Mouse (Mus musculus) CH12F3 (cell line): ENCODE data around the gene Fcmr.

Experiments
- in situ Hi-C: fragments of 300-500 bp; cut with MboI; formaldehyde crosslinking; loops from 2 replicates; pipeline ENCODE4 v1.14.3; 2020; ENCODE audit warnings: low sequenced_read_pairs

Gene Fcmr

GRCm38 (mm10) chr1:130857456-130857855, 8.0 kb upstream of the Fcmr start:
- in situ Hi-C loops = no loop called here

- in situ Hi-C loops = no loop called here
These were observed 1.2 kb upstream of the Fcmr start for GRCm38 (mm10) chr1:130864238-130864637.

- in situ Hi-C loops = no loop called here
These were observed 728 bp upstream of the Fcmr start for GRCm38 (mm10) chr1:130864741-130865140.

DNA sequence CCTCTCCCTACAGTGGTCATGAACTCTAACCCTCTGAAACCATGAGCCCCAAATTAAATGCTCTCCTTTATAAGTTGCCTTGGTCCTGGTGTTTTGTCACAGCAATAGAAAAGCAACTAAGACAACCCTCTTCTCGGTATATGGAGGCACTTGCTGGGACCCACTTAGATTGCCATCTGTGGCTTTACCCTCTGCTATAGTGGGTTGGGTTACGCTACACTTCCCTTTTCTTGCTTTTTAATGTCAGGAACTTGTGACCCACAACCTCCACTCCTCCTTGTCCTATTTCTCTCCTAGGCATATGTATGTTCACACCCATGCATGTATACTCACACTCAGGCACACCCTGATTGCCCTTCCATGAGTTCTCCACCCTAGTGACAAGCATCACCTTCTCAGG, 7.4 kb downstream of the Fcmr start:
- in situ Hi-C loops = loop anchor here (10.0 kb wide), 1 partner anchor 182 kb away; no protein-coding TSS in a partner anchor

DNA sequence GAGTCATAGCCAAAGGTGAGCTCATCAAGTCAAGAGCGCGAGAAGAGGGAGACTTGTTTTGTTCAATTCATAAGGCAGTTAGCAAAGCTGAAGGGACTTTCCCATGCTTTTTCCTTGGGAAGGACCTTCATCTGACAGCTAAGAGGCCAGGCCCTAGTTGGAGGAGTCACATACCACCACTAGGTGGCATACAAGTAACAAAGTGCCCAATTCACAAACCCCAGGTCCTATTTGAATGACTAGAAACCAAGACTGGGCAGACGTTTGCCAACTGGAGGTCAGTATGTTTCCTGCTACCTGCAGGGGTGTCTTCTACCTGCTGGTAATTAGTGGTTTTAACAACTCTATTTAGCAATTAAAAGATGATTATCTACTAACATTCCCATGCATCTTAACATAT, 9.7 kb downstream of the Fcmr start:
- in situ Hi-C loops = loop anchor here (10.0 kb wide), 1 partner anchor 180 kb away; no protein-coding TSS in a partner anchor

GRCm38 (mm10) chr1:130875910-130876309, 10.4 kb downstream of the Fcmr start:
- in situ Hi-C loops = loop anchor here (10.0 kb wide), 1 partner anchor 179 kb away; no protein-coding TSS in a partner anchor

GRCm38 (mm10) chr1:130876931-130877509, 11.6 kb downstream of the Fcmr start:
- in situ Hi-C loops = loop anchor here (10.0 kb wide), 1 partner anchor 178 kb away; no protein-coding TSS in a partner anchor

DNA sequence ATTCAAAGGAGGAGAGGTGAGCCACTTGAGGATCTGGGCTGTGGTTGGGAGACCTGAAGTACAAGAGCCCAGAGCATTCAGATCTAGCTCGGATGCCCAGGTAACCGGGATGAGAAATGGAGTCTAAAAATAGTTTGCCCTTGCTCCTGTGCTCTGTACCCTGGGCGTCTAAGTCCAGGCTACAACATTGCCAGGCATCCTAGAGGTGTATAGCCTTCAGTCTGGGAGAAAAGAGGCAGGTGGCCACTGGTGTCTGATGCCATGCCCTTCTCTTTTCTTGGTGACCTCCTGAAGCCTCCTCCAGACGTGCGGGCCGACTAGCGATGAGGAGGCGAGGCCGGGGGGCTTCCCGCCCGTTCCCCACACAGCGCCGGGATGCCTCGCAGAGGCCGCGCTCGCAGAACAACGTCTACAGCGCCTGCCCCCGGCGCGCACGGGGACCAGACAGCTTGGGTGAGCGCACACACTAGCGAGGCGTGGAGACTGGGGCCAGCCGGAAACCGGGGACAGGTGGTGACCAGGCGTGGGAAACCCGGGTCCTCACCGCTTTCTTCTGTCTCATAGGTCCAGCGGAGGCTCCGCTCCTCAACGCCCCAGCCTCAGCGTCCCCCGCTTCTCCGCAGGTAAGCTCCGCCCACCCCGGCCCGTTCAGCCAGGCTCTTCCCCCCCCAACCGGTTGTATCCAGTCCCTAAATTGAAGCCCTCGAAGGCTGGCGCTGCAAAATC, 12.6 kb downstream of the Fcmr start:
- in situ Hi-C loops = loop anchor here (10.0 kb wide), 1 partner anchor 177 kb away; no protein-coding TSS in a partner anchor

GRCm38 (mm10) chr1:130879927-130880326, 14.5 kb downstream of the Fcmr start:
- in situ Hi-C loops = loop anchor here (10.0 kb wide), 1 partner anchor 175 kb away; no protein-coding TSS in a partner anchor

GRCm38 (mm10) chr1:130883146-130883545, 17.7 kb downstream of the Fcmr start:
- in situ Hi-C loops = no loop called here

DNA sequence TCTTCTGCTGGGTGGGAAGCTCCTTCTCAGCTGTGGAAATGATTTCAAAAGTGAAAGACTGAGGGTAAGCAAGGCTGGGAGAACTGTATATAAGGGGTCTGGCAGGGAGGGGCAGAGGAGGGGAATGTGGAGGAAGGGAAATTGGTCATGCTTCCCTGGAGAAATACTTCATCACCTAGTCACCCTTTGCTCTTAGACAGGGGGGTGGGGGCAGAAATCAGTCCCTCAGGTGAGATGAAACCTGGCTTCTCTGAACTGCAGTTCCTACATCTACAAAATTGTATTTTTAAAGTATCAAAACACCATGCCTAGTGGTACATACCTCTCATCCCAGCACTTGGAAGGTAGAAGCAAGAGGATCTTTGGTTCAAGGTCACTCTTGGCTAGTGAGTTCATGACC, 21.9 kb downstream of the Fcmr start, which contains the start of gene Il24:
Gene Il24 (minus strand): TSS at position 101 of the 400 bp plus-strand sequence.
- in situ Hi-C loops = no loop called here

DNA sequence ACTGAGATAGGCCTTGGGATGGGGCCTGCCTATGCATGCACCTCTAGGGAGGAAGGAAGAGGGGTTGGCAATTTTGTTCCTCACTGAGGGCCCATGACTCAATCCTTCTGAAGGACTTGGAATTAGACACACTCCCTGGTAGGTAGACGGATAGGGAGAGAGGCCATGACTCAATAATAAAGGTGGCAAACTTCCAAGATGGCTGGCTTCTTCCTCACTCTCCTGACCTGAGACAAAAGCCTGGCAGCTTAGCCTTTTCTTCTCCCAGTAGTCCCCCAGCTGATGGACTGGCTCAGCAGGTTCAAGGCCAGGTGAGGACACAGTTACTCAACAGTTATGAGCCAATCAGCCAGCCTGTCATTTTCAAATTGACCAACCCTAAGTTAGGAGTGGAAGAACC, 27.0 kb downstream of the Fcmr start:
- in situ Hi-C loops = no loop called here

DNA sequence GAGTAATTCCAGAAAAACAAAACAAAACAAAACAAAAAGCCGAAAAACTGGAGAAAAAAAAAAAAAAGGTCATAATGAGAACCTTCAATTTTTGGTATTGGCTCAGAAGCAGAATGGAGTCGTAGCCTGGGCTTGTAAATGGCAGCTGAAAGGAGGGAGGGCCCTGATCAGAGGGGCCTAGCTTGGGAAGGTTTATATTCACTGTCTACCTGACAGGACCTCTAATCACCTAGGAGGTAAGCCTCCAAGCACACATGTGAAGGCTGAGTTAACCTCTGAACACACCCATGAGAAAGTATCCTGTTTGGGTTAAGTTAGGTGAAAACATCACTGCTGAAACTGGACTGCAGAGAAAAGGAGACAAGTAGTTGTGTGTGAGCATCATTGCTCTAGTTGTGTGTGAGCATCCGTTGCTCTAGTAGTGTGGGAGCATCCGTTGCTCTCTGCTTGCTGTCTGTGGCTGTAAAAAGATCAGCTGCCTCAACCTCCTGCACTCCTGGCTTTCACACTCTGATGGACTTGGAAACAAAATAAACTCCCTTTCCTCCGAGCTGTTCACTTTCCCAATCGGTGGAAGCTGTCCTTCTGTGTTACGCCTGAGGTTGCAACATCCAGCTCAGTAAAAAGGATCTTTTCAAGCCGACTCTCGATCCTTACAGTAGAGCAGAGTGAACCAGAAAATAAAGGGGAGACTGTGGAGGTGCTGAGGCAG, 28.0 kb downstream of the Fcmr start:
- in situ Hi-C loops = no loop called here

GRCm38 (mm10) chr1:130894468-130894867, 29.0 kb downstream of the Fcmr start:
- in situ Hi-C loops = no loop called here

DNA sequence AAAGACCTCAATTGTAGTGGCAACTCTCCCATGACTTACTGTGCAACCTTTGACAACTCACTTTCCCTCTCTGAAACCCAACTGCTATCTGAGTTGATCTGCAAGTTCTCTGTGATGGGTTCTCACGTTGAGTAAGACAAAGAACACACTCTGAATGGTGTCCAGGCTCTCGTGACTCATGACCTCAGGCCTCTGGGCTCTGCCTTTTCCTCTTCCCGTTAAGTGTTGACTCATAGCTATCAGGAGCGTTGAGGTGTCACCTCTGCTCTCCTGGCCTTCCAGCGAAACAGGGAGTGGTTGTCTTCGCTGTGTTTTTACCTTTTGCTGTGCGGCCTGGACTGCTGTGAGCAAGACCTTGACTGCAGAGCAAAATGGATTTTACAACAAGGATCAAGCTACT, 37.0 kb downstream of the Fcmr start:
- in situ Hi-C loops = no loop called here

DNA sequence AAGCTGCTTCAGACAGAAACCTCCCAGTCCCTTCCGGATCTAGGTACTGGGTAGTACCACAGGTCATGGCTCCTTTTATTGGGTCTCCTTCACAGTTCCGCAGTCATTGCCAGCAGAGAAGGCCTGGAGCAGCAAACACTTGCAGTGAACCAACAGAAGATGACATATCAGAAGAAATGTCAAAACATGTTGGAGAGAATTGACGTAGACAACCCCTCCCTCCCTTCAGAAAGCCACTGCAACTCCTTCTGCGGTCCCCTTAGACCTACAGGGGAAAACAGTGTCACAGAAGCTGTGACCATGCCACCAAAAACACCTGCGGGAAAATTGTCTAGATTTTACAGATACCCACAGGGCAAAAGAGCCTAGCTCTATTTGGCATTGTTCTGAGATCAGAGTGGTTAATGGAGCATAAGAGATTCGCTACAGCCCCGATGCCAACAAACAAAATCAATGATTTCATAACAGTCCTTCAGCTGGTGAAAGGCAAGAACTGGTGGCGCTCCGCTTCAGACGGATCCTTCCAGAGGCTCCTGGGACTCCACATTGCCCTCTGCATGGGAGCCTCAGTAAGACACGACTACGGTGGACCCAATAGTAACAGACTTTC, 46.0 kb downstream of the Fcmr start, which contains the start of gene Il20:
Gene Il20 (minus strand): TSS at position 51 of the 610 bp plus-strand sequence.
- in situ Hi-C loops = no loop called here

DNA sequence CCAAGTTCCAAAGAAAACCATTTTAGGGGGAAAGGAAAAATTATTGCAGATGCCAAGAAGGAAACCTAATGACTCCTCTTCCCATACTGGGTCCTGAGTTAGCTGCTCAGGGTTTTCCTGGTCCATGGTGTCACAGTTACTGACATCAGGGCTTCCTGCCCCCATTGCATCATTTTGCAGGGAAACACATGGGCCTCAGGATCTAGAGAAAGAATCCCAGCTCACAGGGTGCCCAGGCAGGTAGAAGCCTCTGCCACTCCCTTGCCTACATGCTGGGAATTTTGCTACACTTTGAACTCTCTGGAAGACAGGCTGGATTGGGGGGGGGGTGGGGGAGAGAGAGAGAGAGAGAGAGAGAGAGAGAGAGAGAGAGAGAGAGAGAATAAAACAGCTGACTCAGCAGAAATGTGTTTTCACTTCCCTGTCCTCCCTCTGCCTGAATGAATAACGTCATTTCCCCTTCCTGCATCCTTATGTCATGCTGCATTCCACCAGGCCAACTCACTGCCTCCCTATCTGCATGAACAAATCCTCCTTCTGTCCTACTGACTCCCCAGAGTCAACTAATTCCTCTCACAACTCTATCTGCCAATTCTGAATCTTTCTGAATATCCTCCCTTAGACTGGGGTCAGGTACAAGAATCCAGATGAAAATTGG, 53.0 kb downstream of the Fcmr start:
- in situ Hi-C loops = no loop called here

- in situ Hi-C loops = no loop called here
These were observed 61.0 kb downstream of the Fcmr start for GRCm38 (mm10) chr1:130926484-130926883.
